ENCODE assay signal across 7 mouse cellular contexts in the genomic region with DNA sequence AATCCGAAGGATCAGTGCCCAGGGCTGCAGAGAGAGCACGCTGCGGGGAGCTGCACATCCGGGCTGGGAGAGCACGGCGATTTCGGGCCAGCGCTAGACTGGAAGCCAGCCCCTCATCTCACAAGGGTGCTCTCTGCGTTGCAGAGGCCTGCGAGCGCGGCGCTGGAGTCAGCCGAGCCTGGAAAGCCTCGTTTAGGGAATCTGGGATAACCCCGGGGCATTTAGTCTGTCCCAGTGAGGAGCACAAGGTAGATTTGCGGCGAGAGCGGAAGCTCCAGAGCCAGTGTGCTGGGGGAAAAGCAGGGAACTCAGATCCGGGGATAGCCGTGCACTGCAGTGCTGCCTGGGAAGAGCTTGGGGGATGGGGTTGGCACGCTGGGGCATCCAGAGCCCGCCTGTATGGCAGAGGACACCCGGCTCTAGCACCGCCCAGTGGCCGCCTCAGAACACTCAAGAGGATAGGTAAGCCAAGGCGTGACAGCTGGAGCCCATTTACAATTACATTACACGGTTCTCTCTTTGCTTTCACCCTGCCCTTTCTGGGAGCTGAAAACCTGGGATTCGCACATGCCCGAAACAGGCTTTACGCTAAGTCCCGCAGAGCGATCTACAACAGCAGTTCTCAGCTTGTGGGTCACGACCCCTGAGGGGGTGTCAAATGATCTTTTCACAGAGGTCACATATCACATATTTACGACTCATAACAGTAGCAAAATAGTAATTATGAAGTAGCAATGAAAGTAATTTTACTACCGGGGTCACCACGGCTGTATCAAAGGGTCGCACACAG.
DNase-seq lines count a peak whose midpoint lies in the region; ATAC-seq and TF ChIP-seq lines count a peak whose summit lies in the region.

No protein-coding gene starts in this region.

- H3K27ac ChIP-seq in bone marrow macrophage, adult 2 months (ENCODE audit: insufficient read depth, low read depth, low read length) = no peak overlapping the region
- H3K27ac ChIP-seq in embryonic facial prominence, embryonic 14.5 days (replicated peaks; ENCODE audit: low read depth, low read length) = peak overlapping the region; percentile 64; the same call in 1 of the 2 replicates
- H3K27ac ChIP-seq in heart, embryonic 12.5 days (ENCODE audit: poor library complexity, severe bottlenecking) = no peak overlapping the region
- no peak overlapping the region for H3K27ac ChIP-seq in kidney, embryonic 14.5 days (ENCODE audit: low read depth, low read length)
- no peak overlapping the region for H3K27ac ChIP-seq in limb, embryonic 12.5 days
- H3K27ac ChIP-seq in midbrain, embryonic 12.5 days (replicated peaks) = peak overlapping the region; percentile 77

- H3K4me1 ChIP-seq in bone marrow macrophage, adult 2 months (ENCODE audit: control insufficient read depth, insufficient read depth, low read length) = no peaks in the 10 kb centered on the region
- peaks cover 14% of the 10 kb centered on the region for H3K4me1 ChIP-seq in embryonic facial prominence, embryonic 14.5 days (ENCODE audit: control insufficient read depth, insufficient read depth, low read length)
- H3K4me1 ChIP-seq in heart, embryonic 12.5 days (replicated peaks) = peaks cover 12% of the 10 kb centered on the region
- 0 out of 2 replicates have a peak, but pooled peaks cover 5% of the 10 kb centered on the region for H3K4me1 ChIP-seq in kidney, embryonic 14.5 days (ENCODE audit: control insufficient read depth, insufficient read depth, low read length)
- H3K4me1 ChIP-seq in limb, embryonic 12.5 days (replicated peaks) = peaks cover 34% of the 10 kb centered on the region
- peaks cover 22% of the 10 kb centered on the region for H3K4me1 ChIP-seq in midbrain, embryonic 12.5 days

- 5% methylated on average over 37 of the region's 38 CpGs for WGBS in embryonic facial prominence, embryonic 14.5 days
- 6% methylated on average over 38 of the region's 38 CpGs for WGBS in heart, embryonic 12.5 days
- WGBS in kidney, embryonic 14.5 days = 6% methylated on average over 38 of the region's 38 CpGs
- 3% methylated on average over 38 of the region's 38 CpGs for WGBS in limb, embryonic 12.5 days
- 7% methylated on average over 38 of the region's 38 CpGs for WGBS in midbrain, embryonic 12.5 days

- peak; percentile 94 for DNase-seq in embryonic facial prominence, embryonic 14.5 days (ENCODE audit: low spot score)
- DNase-seq in spleen, postnatal 4 days (ENCODE audit: low spot score in 2 of 2) = peak; percentile 27 to 67

- no peak for TF ChIP-seq POLR2A in bone marrow macrophage, adult 2 months (IDR thresholded peaks at IDR 0.05; ENCODE audit: borderline replicate concordance, low read depth, low read length)

- no peaks in the 10 kb centered on the region for H3K36me3 ChIP-seq in embryonic facial prominence, embryonic 14.5 days (ENCODE audit: control insufficient read depth, insufficient read depth, low read length)
- H3K36me3 ChIP-seq in heart, embryonic 12.5 days = no peaks in the 10 kb centered on the region
- no peaks in the 10 kb centered on the region for H3K36me3 ChIP-seq in kidney, embryonic 14.5 days (ENCODE audit: control insufficient read depth, insufficient read depth, low read length)
- no peaks in the 10 kb centered on the region for H3K36me3 ChIP-seq in limb, embryonic 12.5 days
- no peaks in the 10 kb centered on the region for H3K36me3 ChIP-seq in midbrain, embryonic 12.5 days

- ATAC-seq in embryonic facial prominence, embryonic 14.5 days (ENCODE audit: low read depth) = peak; percentile 93
- ATAC-seq in heart, embryonic 12.5 days (ENCODE audit: insufficient number of reproducible peaks, low FRiP score) = peak; percentile 79
- ATAC-seq in kidney, embryonic 14.5 days (ENCODE audit: low FRiP score, low TSS enrichment) = peak; percentile 85
- ATAC-seq in limb, embryonic 12.5 days (ENCODE audit: insufficient number of reproducible peaks, insufficient read depth, low FRiP score, low TSS enrichment, low read depth) = peak; percentile 63
- peak; percentile 86 for ATAC-seq in midbrain, embryonic 12.5 days (ENCODE audit: low FRiP score, low read depth)

- H3K4me2 ChIP-seq in embryonic facial prominence, embryonic 14.5 days (ENCODE audit: low read depth, low read length) = peak overlapping the region; percentile 97
- peak overlapping the region; percentile 92 for H3K4me2 ChIP-seq in heart, embryonic 12.5 days
- peak overlapping the region; percentile 97 for H3K4me2 ChIP-seq in kidney, embryonic 14.5 days (replicated peaks; ENCODE audit: low read depth, low read length)
- peak overlapping the region; percentile 88 for H3K4me2 ChIP-seq in limb, embryonic 12.5 days
- H3K4me2 ChIP-seq in midbrain, embryonic 12.5 days (replicated peaks) = peak overlapping the region; percentile 94

- H3K4me3 ChIP-seq in bone marrow macrophage, adult 2 months (ENCODE audit: insufficient read depth, low read length) = peak overlapping the region; percentile 59
- peak overlapping the region; percentile 43 for H3K4me3 ChIP-seq in embryonic facial prominence, embryonic 14.5 days (ENCODE audit: low read depth, low read length)
- H3K4me3 ChIP-seq in heart, embryonic 12.5 days = peak overlapping the region; percentile 52
- H3K4me3 ChIP-seq in kidney, embryonic 14.5 days (ENCODE audit: low read length) = peak overlapping the region; percentile 48
- H3K4me3 ChIP-seq in limb, embryonic 12.5 days (replicated peaks) = peak overlapping the region; percentile 45
- peak overlapping the region; percentile 45 for H3K4me3 ChIP-seq in midbrain, embryonic 12.5 days

- no peaks in the 10 kb centered on the region for H3K9me3 ChIP-seq in embryonic facial prominence, embryonic 14.5 days (ENCODE audit: control insufficient read depth, low read length)
- H3K9me3 ChIP-seq in heart, embryonic 12.5 days (replicated peaks) = no peaks in the 10 kb centered on the region
- H3K9me3 ChIP-seq in kidney, embryonic 14.5 days (ENCODE audit: control insufficient read depth, low read length) = no peaks in the 10 kb centered on the region
- no peaks in the 10 kb centered on the region for H3K9me3 ChIP-seq in limb, embryonic 12.5 days
- H3K9me3 ChIP-seq in midbrain, embryonic 12.5 days = no peaks in the 10 kb centered on the region

- peaks cover 30% of the 10 kb centered on the region for H3K27me3 ChIP-seq in embryonic facial prominence, embryonic 14.5 days (replicated peaks; ENCODE audit: control insufficient read depth, insufficient read depth, low read length)
- H3K27me3 ChIP-seq in heart, embryonic 12.5 days (replicated peaks) = peaks cover 74% of the 10 kb centered on the region
- H3K27me3 ChIP-seq in kidney, embryonic 14.5 days (ENCODE audit: control insufficient read depth, insufficient read depth, low read length) = peaks cover 26% of the 10 kb centered on the region
- H3K27me3 ChIP-seq in limb, embryonic 12.5 days = peaks cover 92% of the 10 kb centered on the region
- peaks cover 68% of the 10 kb centered on the region for H3K27me3 ChIP-seq in midbrain, embryonic 12.5 days

- H3K9ac ChIP-seq in embryonic facial prominence, embryonic 14.5 days (ENCODE audit: low read depth, low read length) = peak overlapping the region; percentile 61
- H3K9ac ChIP-seq in heart, embryonic 12.5 days = peak overlapping the region; percentile 66
- H3K9ac ChIP-seq in kidney, embryonic 14.5 days (ENCODE audit: low read depth, low read length) = peak overlapping the region; percentile 56
- peak overlapping the region; percentile 58 for H3K9ac ChIP-seq in limb, embryonic 12.5 days (replicated peaks)
- peak overlapping the region; percentile 46 for H3K9ac ChIP-seq in midbrain, embryonic 12.5 days (replicated peaks)

- TF ChIP-seq CTCF in bone marrow macrophage, adult 2 months (IDR thresholded peaks at IDR 0.05; ENCODE audit: low read depth, low read length) = peak; percentile 19; the same call in 1 of the 2 replicates

Comparison
In these comparisons a context has a peak if more than half of its experiments do, and no peak if none do; other contexts are left out.
1. H3K27ac ChIP-seq: peak in embryonic facial prominence, embryonic 14.5 days (single experiment) and midbrain, embryonic 12.5 days (single experiment); none in bone marrow macrophage, adult 2 months (single experiment), heart, embryonic 12.5 days (single experiment), kidney, embryonic 14.5 days (single experiment) and limb, embryonic 12.5 days (single experiment).
2. Peak in every context shown above with its lines, with median percentiles within 50 percentile points of each other: H3K4me3 ChIP-seq, ATAC-seq, H3K4me2 ChIP-seq and H3K9ac ChIP-seq.